8 mouse cellular contexts compared by ENCODE assay signal in the genomic region with DNA sequence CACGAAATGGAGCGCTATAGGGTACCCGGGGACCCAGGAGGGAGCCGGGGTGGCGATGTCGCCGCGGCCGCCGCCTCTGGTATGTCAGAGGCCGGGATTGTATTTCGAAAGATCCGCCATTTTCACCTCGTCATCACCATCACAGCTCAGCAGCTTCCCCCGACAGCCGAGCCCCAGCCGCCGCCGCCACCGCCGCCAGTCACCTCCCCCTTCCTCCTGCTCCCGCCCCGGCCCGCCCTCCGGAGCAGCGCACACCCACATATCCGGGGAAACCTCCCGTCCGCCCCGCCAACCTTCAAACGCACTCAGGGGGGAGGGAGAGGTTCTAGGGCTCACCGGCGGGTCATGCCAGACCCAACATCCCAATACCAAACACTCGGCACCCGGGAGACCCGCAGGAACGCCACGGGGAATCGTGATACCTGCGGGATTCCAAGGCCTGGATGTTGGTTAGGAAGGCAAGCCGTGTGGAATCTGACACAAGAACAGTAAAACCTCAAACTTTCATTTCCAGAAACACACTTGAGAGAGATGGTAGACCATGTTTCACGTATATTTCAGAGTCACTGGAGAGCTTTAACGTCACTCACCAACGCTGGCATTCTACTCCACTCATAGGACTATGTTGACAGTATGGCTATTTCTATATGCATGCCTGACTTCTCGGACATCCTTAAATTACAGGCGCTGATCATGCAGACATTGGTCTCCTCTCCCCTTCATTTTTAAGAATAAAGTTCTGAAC. TPM values are rescaled to one million over a fixed set of nuclear protein-coding genes. Genes with fewer than 3 reads are reported as not detected.
DNase-seq lines count a peak whose midpoint lies in the region; ATAC-seq and TF ChIP-seq lines count a peak whose summit lies in the region.

No protein-coding gene starts in this region.

- H3ac ChIP-seq in C2C12 (ENCODE audit: control insufficient read depth, insufficient read length, low read depth): peak overlapping the region; percentile 78

- peak overlapping the region; percentile 91 for H3K4me2 ChIP-seq in heart, embryonic 11.5 days
- H3K4me2 ChIP-seq in kidney, embryonic 15.5 days: peak overlapping the region; percentile 95
- H3K4me2 ChIP-seq in liver, embryonic 11.5 days: peak overlapping the region; percentile 92

- 2% methylated on average over 35 of the region's 46 CpGs for WGBS in heart, embryonic 11.5 days (ENCODE audit: insufficient replicate concordance)
- WGBS in kidney, embryonic 15.5 days: 1% methylated on average over 46 of the region's 46 CpGs
- WGBS in liver, embryonic 11.5 days: under 1% methylated on average over 44 of the region's 46 CpGs

- peak; percentile 86 for DNase-seq in liver, embryonic 11.5 days (ENCODE audit: low spot score)
- peak; percentile 82 to 86 for DNase-seq in spleen, postnatal 36 days (ENCODE audit: low spot score in 2 of 2)

- peak overlapping the region; percentile 72 for H3K4me3 ChIP-seq in C2C12 (ENCODE audit: insufficient read depth, poor library complexity, severe bottlenecking)
- peak overlapping the region; percentile 84 for H3K4me3 ChIP-seq in bone marrow macrophage, adult 2 months (ENCODE audit: insufficient read depth, low read length)
- H3K4me3 ChIP-seq in heart, embryonic 11.5 days (ENCODE audit: low read depth, low read length): peak overlapping the region; percentile 88
- peak overlapping the region; percentile 86 for H3K4me3 ChIP-seq in kidney, embryonic 15.5 days (replicated peaks)
- H3K4me3 ChIP-seq in liver, embryonic 11.5 days (ENCODE audit: low read depth, low read length): peak overlapping the region; percentile 80

- peak overlapping the region; percentile 46; the same call in 1 of the 2 replicates for H3K27ac ChIP-seq in bone marrow macrophage, adult 2 months (ENCODE audit: insufficient read depth, low read depth, low read length)
- peak overlapping the region; percentile 80 for H3K27ac ChIP-seq in heart, embryonic 11.5 days (ENCODE audit: low read depth, low read length)
- H3K27ac ChIP-seq in kidney, embryonic 15.5 days: peak overlapping the region; percentile 89
- H3K27ac ChIP-seq in liver, embryonic 11.5 days (ENCODE audit: low read depth, low read length): peak overlapping the region; percentile 75

- peaks cover 56% of the 10 kb centered on the region for H3K79me3 ChIP-seq in C2C12 (ENCODE audit: low read depth)

- H3K9ac ChIP-seq in heart, embryonic 11.5 days (ENCODE audit: low read depth, low read length): peak overlapping the region; percentile 85
- H3K9ac ChIP-seq in kidney, embryonic 15.5 days: peak overlapping the region; percentile 79
- H3K9ac ChIP-seq in liver, embryonic 11.5 days (ENCODE audit: low read depth, low read length): peak overlapping the region; percentile 83

- peaks cover 64% of the 10 kb centered on the region for H3K79me2 ChIP-seq in C2C12 (ENCODE audit: control insufficient read depth, insufficient read depth)

- ATAC-seq in erythroblast, adult 5-6 weeks (replicated peaks; ENCODE audit: low FRiP score, poor library complexity, severe bottlenecking): peak; percentile 87
- peak; percentile 67; the same call in 1 of the 2 replicates for ATAC-seq in heart, embryonic 11.5 days (replicated peaks; ENCODE audit: insufficient number of reproducible peaks, low FRiP score, low TSS enrichment)
- peak; percentile 76 for ATAC-seq in kidney, embryonic 15.5 days (replicated peaks; ENCODE audit: low FRiP score)
- ATAC-seq in liver, embryonic 11.5 days (replicated peaks; ENCODE audit: low FRiP score): peak; percentile 83
- ATAC-seq in monocyte, adult 5-6 weeks (replicated peaks; ENCODE audit: insufficient number of reproducible peaks, low FRiP score, low TSS enrichment, poor library complexity, severe bottlenecking): peak; percentile 61

- peaks cover 2% of the 10 kb centered on the region; the same call in 1 of the 2 replicates for H3K4me1 ChIP-seq in bone marrow macrophage, adult 2 months (ENCODE audit: control insufficient read depth, insufficient read depth, low read length)
- H3K4me1 ChIP-seq in heart, embryonic 11.5 days (ENCODE audit: control insufficient read depth, insufficient read depth, low read length): peaks cover 12% of the 10 kb centered on the region; the same call in 1 of the 2 replicates
- H3K4me1 ChIP-seq in kidney, embryonic 15.5 days: peaks cover 30% of the 10 kb centered on the region
- peaks cover 20% of the 10 kb centered on the region for H3K4me1 ChIP-seq in liver, embryonic 11.5 days (replicated peaks; ENCODE audit: control insufficient read depth, insufficient read depth, low read length)

- TF ChIP-seq POLR2A in bone marrow macrophage, adult 2 months (IDR thresholded peaks at IDR 0.05; ENCODE audit: borderline replicate concordance, low read depth, low read length): no peak

- no peaks in the 10 kb centered on the region for H3K9me3 ChIP-seq in heart, embryonic 11.5 days (replicated peaks; ENCODE audit: control insufficient read depth, low read length)
- no peaks in the 10 kb centered on the region for H3K9me3 ChIP-seq in kidney, embryonic 15.5 days (replicated peaks)
- no peaks in the 10 kb centered on the region for H3K9me3 ChIP-seq in liver, embryonic 11.5 days (ENCODE audit: control insufficient read depth, low read length)

- no peaks in the 10 kb centered on the region for H3K36me3 ChIP-seq in C2C12 (ENCODE audit: control insufficient read depth, insufficient read depth)
- H3K36me3 ChIP-seq in heart, embryonic 11.5 days (ENCODE audit: control insufficient read depth, insufficient read depth, low read length): no peaks in the 10 kb centered on the region
- H3K36me3 ChIP-seq in kidney, embryonic 15.5 days: no peaks in the 10 kb centered on the region
- no peaks in the 10 kb centered on the region for H3K36me3 ChIP-seq in liver, embryonic 11.5 days (ENCODE audit: control insufficient read depth, insufficient read depth, low read length)

- H3K27me3 ChIP-seq in C2C12 (ENCODE audit: control insufficient read depth, insufficient read depth, insufficient read length): no peaks in the 10 kb centered on the region
- H3K27me3 ChIP-seq in heart, embryonic 11.5 days (ENCODE audit: control insufficient read depth, insufficient read depth, low read length): no peaks in the 10 kb centered on the region
- no peaks in the 10 kb centered on the region for H3K27me3 ChIP-seq in kidney, embryonic 15.5 days
- no peaks in the 10 kb centered on the region for H3K27me3 ChIP-seq in liver, embryonic 11.5 days (replicated peaks; ENCODE audit: control insufficient read depth, insufficient read depth, low read length)

- TF ChIP-seq CTCF in C2C12 (IDR thresholded peaks at IDR 0.05; ENCODE audit: control insufficient read depth, insufficient read depth, insufficient read length): no peak
- TF ChIP-seq CTCF in bone marrow macrophage, adult 2 months (IDR thresholded peaks at IDR 0.05; ENCODE audit: low read depth, low read length): no peak

TF ChIP-seq in C2C12, 6 proteins besides CTCF, POLR2A, EP300 and RAD21:
- no peak for TF ChIP-seq MYOG (IDR thresholded peaks at IDR 0.05; ENCODE audit: control insufficient read depth, extremely low read depth, insufficient read length)
- TF ChIP-seq FOSL1 (IDR thresholded peaks at IDR 0.05; ENCODE audit: insufficient read depth, low read length, poor library complexity, severe bottlenecking): no peak
- TF ChIP-seq CEBPB (IDR thresholded peaks at IDR 0.05; ENCODE audit: low read depth): no peak
- TF ChIP-seq USF1 (IDR thresholded peaks at IDR 0.05; ENCODE audit: low read depth): no peak
TF ChIP-seq in C2C12: peak in this region for 0.

RNA-seq across cellular contexts. Expression of gene Lin54, which starts 1.8 kb away (rescaled TPM):
- 5.2 TPM for polyA plus RNA-seq in C2C12 (2012; fragmentation: generic; extraction: Trizol)
- 12.1 and 13.9 TPM in 2 replicates for polyA plus RNA-seq in bone marrow macrophage, adult 2 months (2012; ENCODE audit: insufficient read depth, insufficient read length, missing spikeins)
- total RNA-seq in erythroblast, adult 5-6 weeks (2015; ENCODE audit: low replicate concordance): 27.2 and 29.0 TPM in 2 replicates
- total RNA-seq in erythroblast, adult 5-6 weeks (2017; ENCODE audit: low replicate concordance): 17.7 and 19.5 TPM in 2 replicates
- 13.0 and 14.1 TPM in 2 replicates for polyA plus RNA-seq in heart, embryonic 11.5 days (2014; fragmentation: Nextera tagmentation; extraction: Ambion mirVana)
- 11.7 and 13.3 TPM in 2 replicates for polyA plus RNA-seq in kidney, embryonic 15.5 days (2015; fragmentation: Nextera tagmentation; extraction: Ambion mirVana)
- 16.2 and 17.3 TPM in 2 replicates for polyA plus RNA-seq in liver, embryonic 11.5 days (2014; fragmentation: Nextera tagmentation; extraction: Ambion mirVana)
- 29.8 to 43.7 TPM (median 33.5 TPM) in 3 replicates for total RNA-seq in monocyte, adult 5-6 weeks (2017)

RNA-seq across cellular contexts. Expression of gene Cops4, which starts 19.5 kb away (rescaled TPM):
- polyA plus RNA-seq in C2C12 (2012; fragmentation: generic; extraction: Trizol): 85.6 TPM
- polyA plus RNA-seq in bone marrow macrophage, adult 2 months (2012; ENCODE audit: insufficient read depth, insufficient read length, missing spikeins): 46.4 and 50.7 TPM in 2 replicates
- 19.4 and 27.5 TPM in 2 replicates for total RNA-seq in erythroblast, adult 5-6 weeks (2015; ENCODE audit: low replicate concordance)
- total RNA-seq in erythroblast, adult 5-6 weeks (2017; ENCODE audit: low replicate concordance): 19.7 and 30.5 TPM in 2 replicates
- 165 and 180 TPM in 2 replicates for polyA plus RNA-seq in heart, embryonic 11.5 days (2014; fragmentation: Nextera tagmentation; extraction: Ambion mirVana)
- 192 and 194 TPM in 2 replicates for polyA plus RNA-seq in kidney, embryonic 15.5 days (2015; fragmentation: Nextera tagmentation; extraction: Ambion mirVana)
- polyA plus RNA-seq in liver, embryonic 11.5 days (2014; fragmentation: Nextera tagmentation; extraction: Ambion mirVana): 166 and 176 TPM in 2 replicates
- total RNA-seq in monocyte, adult 5-6 weeks (2017): 71.7 to 79.2 TPM (median 74.8 TPM) in 3 replicates

Comparison
In these comparisons a context has a peak if more than half of its experiments do, and no peak if none do; other contexts are left out.
1. Peak in every context shown above with its lines: DNase-seq, ATAC-seq, H3K4me3 ChIP-seq and H3K27ac ChIP-seq.